Mouse (Mus musculus) hindlimb bud, embryonic 11.5 days (tissue): ENCODE measurements around the gene Lyzl4.

Source experiments
- DNase-seq: peaks from one replicate; pipeline ENCODE4 v3.0.0-alpha.2; 2012; ENCODE audit warnings: low read depth, low spot score; ENCODE audit errors: extremely low spot score

Lyzl4 gene

DNA sequence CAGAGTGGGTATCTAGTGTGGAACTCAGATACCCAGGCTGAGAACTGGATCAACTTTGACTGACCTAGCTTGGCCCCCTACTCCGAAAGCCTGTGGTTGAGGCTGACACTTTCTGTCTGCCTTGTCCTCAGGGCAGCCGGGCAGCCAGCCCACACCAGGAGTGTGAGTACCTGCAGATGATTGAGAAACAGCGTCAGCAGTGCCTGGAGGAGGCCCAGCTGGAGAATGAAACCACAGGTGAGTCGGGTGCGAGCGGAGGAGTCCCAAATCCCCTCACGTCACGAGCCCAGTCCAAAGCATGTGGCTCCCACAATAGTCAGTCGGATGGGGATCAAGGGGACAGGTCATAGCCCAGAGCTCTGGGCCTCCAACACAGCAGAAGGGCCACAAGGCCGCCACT lies 11.8 kb upstream of the Lyzl4 start:
- no peak for DNase-seq

DNA sequence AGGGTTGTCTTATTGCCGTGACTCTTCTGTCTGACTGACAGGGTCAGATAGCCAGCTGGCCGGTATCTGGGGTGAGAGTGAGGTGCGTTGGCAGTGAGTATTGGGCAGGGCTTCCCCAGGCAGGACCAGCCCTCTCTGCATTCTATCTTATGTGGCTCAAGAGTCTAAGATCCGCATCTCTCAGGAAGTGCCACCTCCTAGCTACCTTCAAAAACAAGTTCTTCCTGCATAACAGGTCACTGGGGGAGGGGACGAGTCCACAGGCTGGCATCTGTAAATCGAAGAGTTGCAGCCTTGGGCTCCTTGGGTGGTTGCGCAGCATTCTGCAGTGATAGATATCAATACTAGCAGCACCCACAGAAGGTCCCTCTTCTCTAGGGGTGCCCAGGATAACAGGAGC lies 5.1 kb upstream of the Lyzl4 start:
- no peak for DNase-seq

DNA sequence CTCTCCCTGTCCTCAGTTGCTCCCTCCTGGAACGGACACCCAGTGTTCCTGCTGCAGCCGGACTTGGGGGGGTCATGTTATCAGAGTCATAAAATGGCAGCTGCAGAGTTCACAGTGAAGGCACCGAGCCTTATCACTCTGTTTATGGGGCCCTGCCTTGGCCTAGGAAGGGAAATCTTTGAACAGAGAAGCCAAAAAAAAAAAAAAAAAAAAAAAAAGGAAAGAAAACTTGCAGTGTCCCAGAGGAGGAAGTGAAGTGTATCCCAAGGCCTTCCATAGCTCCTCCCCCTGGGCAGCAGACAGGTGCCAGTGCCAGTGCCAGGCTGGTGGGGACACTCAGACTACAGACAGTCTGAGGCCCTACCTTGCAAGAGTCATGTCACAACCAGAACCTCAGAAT lies 3.0 kb upstream of the Lyzl4 start:
- no peak for DNase-seq

DNA sequence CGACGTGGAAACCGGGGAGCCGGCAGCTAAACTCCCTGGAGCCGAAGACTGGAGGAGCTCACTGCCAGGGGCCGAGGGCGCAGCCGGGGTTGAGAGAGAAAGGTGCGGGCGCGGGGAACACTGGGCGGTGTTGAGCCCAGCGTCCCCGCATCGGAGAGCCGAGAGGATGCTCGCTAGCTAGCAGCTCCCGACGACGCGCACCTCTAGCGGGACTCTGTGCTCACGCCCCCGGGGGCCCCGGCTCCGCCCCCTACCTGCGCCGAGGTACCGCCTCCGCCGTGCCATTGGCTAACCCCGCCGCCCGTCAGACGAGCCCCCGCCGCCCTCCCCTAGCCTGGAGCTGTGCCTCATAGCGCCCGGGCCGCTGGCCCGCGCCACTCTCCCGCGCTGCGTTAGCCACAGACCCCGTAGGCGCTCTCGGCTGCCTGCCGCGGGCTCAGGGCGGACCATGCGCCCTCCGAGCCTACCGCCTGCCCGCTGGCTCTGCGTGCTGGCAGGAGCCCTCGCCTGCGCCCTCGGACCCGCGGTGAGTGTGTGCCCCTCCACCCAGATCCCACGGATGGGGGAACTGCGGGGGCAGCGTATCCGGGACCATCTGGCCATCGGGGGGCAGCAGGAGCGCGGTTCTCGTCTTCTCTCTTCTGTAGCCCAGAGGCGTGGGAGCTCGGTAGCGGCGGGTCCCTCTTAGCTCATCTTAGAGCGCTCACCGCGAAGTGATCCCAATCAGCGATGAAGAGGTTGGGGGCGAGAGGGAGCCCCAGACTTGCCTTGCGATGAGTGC lies 695 bp upstream of the Lyzl4 start, which contains the start of gene Vipr1:
TSS of gene Vipr1 (plus strand) at position 316 of the 781 bp plus-strand sequence.
- DNase-seq, result no peak

DNA sequence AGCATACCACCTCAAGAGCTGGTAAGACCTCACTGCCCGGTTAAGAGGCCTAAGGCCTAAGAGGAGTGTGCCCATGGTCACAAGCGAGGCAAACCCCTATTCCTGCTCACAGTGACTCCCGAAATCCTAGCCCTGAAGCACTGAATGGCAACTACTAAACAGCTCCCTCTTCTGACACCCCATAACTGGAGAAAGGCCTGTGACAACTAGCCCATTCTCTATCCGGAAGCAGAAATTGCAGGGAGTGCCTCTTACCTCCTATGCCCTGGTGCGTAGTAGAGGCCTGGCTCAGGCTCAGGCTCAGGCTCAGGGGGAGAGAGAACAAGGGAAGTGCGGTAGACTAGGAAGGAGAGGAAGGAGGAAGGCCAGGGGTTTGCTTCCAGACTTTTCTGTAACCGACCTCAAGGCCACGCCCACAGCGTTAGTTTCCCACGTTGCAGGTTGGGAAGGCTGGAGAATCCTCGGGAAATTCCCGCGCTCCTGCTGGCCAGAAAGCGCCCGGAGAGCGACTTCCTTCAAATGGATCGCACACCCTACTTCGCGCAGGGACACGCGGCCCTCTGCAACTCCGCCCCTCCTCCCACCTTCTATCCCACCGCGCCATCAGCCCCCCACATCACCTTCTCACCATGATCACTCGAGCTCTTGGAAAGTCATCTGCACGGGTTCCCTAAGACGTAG lies 521 bp downstream of the Lyzl4 start:
- no peak for DNase-seq

DNA sequence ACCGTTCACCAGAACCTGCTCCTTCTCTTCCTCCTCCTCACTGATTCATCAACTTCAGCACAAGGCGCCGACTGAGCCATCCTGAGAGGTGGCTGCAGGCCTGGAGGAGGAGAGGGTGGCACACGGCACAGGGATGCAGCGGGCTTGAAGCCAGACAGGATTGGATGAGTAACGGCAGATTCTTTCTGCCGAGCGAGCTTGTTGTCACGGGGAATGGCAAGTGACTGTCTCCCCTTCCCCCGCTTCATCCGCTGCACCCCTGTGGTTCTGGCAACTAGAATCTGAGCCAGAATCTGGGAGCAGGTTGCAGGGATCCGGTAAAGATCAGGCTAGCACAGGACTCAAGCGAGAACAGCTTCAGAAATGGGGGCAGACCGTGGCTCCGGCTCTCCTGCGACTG lies 2.1 kb downstream of the Lyzl4 start:
- no peak for DNase-seq

DNA sequence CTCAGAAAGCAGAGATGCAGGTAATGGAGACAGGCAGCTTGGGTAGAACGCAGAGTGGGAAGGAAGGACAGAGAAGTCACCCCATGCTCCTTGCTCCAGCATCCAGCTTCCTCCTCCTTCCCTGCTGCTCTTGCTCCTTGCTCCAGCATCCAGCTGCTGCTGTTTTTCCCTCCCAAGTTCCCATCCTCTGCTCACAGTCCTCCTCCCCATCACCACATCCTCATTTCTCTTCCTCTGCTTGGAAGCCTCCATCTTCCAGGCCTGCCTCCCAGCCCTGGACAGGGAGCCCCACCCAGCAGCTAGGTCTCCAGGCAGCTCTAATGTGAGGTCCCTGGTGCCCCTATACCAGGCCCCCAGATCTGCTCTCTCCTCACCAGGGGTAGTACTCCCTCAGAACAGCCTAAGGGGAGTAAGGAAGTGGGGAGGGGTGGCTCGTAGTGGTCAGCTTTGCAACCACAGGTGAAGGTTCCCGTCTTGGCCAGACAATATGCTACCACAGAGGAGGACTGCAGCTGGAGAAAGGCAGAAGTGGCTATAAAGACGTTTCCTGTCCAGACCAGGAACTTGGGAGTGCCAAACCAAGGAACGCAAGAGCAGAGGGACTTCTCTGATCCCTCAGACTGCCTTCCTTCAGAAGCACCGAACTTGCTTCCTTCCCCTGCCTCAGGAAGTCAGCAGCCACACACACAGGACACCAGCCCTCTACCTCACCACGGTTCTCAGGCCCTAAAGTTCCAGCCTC lies 5.9 kb downstream of the Lyzl4 start:
- DNase-seq, result no peak

DNA sequence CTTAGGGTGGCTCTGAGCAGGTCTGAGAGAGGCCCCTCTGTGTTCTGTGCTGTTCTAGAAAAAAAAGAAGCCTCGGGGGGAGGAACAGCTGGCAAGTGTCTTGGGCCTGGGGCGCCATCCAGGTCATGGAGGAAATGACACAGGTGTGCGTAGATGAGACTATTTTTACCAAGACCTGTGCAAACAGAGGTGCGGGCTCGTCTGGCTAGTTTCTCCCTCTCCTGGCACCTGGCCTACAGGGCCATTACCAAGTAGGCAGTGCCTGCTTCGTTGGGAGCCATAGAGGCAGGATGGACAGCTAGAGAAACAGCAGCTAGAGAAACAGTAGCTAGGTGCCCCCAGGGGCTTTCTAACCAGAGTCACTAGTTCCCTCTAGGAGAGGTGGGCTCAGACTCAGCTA lies 8.6 kb downstream of the Lyzl4 start:
- DNase-seq, result no peak

DNA sequence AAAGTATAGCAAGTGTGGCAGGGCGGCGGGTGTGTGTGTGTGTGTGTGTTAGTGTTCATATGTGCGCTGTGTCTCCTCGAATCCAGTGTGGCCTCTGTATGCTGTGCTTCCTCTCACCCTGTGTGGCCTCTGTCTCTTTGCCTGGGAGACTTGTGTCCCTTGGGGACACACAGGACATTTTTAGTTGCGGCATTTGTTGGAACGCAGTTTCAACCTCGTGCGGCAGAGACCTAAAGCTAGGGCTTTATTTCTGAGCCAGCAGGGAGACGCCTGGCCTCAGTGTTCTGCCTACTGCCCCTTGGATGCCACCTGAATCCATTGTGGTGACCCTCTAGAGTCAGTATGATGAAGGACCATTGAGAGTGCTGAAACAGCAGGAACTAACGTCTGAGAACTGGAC lies 9.0 kb downstream of the Lyzl4 start:
- no peak for DNase-seq

DNA sequence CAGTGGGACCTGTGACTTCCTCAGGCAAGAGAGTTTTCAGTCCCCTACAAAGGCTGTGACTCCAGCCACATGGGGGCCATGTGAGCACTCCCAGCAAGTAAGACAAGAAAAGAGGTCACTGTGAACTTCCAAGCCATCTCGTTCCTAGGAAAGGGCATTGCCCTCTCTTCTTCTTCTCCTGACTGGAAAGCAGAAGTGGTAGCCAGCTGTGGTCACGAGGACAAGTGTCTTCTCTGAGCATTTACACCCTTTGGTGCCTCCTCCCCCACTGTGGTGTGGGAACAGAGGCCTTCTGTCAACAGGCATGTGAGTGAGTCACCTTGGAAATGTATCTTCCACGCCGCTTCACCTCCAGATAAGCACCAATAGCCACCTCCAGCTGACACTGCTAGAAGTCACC lies 9.9 kb downstream of the Lyzl4 start:
- DNase-seq, result no peak

DNA sequence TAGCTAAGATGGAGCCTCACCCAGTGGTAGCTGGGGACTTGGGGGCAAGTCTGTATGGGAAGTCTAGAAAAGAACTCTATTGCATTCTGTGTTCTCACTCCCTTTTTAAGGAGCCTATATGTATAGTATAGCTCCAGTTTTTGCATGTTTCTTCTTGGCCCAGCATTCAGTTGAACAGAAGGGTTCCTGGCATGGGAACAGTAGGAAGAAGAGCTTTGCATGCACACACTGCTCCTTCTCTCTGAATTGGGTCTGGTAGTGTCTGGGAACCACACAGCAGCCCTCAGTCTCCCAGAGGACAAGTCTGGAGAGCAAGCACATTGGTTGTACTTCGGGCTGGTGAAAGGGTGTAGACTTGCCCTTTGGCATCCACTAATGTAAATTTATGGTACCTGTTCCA lies 11.3 kb downstream of the Lyzl4 start:
- no peak for DNase-seq

DNA sequence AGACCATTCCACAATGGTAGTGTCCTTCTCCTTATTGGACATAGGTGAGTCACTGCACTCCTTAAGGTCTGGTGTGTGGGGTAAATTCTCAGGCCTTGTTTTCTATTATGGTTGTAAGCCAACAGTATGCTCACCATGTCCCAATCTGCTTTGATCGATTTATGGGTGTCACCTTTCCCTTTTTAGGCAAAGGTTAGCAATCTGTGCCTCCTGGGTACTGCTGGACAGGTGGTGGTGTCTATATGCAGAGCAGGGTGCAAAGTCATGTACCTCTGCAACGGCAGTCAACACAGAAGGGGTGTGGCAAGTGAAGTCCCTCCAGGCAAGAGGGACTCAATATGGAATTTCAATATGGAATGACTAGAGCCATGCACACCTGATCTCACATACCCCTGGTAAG lies 17.0 kb downstream of the Lyzl4 start:
- DNase-seq, result no peak

DNA sequence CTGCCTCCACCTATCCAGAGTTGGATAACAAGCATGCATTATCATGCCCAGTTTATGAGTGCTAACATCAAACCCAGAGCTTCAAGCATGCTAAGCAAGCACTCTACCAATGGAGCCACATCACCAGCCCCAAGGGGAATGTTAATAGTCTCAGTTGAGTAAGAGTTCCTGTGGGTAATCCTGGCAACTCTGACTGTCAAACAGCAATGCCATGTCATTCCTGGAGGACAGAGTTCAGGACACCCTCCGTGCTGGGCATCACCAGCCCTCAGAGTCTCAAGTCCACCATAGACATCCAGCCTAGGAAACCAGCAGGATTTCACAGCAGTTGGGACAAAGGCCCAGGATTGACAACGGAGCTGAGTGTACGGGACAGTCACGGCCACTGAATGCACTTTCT lies 18.7 kb downstream of the Lyzl4 start:
- DNase-seq, result no peak

DNA sequence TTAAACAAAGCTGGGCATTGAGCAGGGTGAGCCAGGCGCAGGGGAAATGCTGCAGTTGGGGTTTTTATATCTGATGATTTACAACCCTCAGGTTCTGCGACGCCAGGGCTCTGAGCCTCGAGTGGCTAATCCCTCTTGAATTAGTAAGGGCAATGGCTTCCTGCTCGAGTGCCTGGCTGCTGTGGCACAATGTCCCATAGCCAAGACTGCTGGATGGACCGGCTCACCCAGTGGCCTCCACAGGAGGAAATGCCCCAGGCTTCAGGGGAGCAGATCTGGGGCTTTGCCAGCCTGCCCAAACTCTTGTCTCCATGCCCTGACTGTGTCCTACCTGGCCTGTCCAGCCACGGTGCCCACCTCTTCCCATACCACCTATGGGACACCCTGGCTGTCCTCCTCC lies 22.5 kb downstream of the Lyzl4 start:
- no peak for DNase-seq

DNA sequence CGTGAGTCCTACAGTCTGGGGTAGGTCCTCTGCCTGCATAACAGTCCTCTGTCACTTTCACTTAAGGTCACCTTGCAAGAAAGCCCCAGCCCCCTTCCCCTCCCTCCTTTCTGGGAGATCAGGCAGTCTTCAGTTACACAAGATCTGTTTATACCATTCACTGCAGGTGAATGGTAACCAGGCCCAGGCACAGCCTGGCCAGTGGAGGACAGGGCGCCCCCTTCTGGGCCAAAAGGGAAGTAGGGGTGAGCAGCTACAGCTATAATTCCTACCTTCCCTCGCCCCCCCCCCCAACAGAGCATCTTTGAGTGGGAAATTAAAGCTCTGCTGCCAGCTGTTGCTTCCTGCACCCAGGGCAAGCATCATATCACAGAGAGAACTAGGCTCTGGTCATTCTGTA lies 25.4 kb downstream of the Lyzl4 start:
- DNase-seq, result no peak

DNA sequence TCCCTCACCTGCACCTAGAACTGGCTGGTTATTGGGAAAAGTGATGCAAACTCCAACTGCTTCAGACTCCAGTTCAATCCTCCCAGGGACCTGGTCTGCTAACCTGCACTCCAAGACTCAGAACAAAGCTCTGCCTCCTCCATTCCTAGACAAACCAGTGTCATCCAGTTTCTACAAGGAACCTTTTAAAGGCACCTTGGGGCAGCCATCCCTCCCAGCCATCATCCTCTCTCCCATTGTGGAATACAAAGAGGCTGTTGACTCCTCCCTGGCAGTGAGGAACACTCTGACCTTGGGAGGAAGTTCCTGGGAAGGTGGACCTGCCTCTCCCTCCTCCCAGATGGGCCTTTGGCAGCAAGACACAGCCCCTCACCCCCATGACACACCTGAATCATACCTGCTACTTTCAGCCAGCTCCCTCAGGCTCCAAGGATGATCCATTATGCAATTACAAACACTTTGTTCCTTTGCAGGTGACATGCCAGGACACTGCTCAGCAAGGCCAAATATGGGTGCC lies 27.6 kb downstream of the Lyzl4 start:
- DNase-seq, result no peak

DNA sequence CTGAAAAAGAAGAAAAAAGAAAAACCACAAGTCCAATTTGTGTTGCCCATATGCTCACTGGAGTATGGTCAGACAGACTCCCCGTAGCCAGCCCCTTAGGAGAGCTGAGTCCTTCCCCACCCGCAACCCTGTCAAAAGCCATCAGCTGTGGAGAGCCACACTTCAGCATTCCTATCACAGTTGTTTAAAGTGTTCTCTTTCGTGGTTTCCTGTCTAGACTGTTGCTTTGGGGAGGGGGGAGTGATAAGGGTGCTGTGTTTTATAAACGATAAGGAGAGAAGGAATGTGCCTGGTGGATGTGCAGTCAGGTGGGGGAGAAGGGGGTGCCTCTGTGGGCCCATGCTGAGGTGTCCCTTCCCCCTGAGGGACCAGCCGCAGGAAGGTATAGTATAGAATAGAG lies 28.7 kb downstream of the Lyzl4 start:
- no peak for DNase-seq

DNA sequence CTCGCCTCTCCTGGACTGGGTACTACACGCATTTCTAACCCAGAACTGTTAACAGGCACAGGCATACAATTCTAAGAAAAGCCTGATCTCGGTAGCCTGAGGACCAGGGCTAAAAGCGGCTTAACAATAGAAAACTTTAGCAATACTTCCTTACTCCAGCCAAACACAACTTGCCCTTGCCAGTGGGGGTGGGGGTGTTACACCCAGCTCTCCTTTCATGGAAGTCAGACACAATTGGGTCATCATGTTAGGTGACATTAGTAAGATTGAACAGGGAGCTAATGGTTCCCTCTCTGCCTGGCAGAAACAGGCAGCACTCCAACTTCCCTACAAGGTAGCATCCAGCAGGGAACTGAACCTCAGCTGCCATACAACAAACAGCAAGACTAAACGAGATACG lies 32.5 kb downstream of the Lyzl4 start:
- no peak for DNase-seq

DNA sequence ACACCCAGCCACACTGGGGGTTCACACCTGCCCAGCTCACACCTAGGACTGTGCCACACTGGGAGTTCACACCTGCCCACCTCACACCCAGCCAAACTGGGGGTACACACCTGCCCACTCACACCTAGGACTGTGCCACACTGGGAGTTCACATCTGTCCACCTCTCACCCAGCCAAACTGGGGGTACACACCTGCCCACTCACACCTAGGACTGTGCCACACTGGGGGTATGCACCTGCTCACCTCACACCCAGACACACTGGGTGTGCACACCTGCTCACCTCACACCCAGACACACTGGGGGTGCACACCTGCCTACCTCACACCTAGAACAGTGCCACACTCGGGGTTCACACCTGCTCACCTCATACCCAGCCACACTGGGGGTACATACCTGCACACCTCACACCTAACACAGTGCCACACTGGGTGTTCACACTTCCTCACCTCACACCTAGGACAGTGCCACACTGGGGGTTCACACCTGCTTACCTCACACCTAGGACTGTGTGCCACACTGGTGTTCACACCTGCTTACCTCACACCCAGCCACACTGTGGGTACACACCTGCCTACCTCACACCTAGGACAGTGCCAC lies 35.3 kb downstream of the Lyzl4 start:
- no peak for DNase-seq

DNA sequence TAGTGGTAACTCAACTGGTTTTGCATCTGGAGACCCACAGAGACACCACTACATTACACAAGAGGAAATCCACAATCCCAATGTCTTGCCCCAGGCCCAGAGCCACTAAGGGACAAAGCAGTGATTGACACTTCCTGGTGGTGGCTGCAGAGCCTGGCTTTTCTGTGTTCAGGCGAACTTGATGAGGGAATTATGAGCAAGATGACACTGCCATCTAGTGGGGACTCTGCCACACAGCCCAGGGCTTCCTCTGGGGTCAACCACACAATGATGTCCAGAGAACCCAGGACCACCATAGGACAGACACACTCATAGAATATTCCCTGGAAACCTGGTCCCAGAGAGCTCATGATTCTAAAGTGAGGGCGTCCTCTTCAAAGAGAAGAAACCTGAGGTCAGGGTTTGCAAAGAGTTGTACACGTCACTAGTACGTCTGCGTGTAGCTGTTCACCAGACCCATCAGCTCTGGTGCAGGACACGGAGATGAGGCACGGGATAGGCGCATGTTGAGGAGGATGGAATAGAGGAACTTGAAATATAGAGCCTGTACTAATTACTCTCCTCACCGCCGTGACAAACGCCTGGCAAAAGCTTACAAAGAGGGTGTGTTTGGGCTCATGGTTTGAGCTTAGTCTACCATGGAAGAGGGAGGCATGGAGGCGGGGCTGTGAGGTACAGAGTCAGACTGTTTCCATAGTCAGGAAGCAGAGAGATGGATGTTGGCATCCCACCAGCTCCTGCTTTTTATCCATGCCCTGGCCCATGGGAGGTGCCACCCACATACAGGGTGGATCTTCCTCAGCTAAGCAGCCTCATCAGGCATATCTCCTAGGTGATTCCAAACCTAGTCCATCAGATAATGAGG lies 36.2 kb downstream of the Lyzl4 start:
- DNase-seq, result peak; percentile 76
